8 mouse cellular contexts compared by ENCODE assay signal in genomic region chr13:98262636-98263457, GRCm38 (mm10). TPM values are rescaled to one million over a fixed set of nuclear protein-coding genes. Genes with fewer than 3 reads are reported as not detected.
DNase-seq lines count a peak whose midpoint lies in the region; ATAC-seq and TF ChIP-seq lines count a peak whose summit lies in the region.

Gene Utp15 (minus strand): TSS chr13:98263041.
Gene Ankra2 (plus strand): TSS chr13:98263074.

- H3K27me3 ChIP-seq in embryonic facial prominence, embryonic 15.5 days: no peaks in the 10 kb centered on the region
- no peaks in the 10 kb centered on the region for H3K27me3 ChIP-seq in limb, embryonic 14.5 days (ENCODE audit: control insufficient read depth, insufficient read depth, low read length)
- no peaks in the 10 kb centered on the region for H3K27me3 ChIP-seq in midbrain, postnatal 0 days (ENCODE audit: insufficient read depth, low read length)

- H3K9me3 ChIP-seq in embryonic facial prominence, embryonic 15.5 days (replicated peaks): no peaks in the 10 kb centered on the region
- no peaks in the 10 kb centered on the region for H3K9me3 ChIP-seq in limb, embryonic 14.5 days (ENCODE audit: control insufficient read depth, low read length)
- no peaks in the 10 kb centered on the region for H3K9me3 ChIP-seq in midbrain, postnatal 0 days (ENCODE audit: low read length)

- peaks cover 24% of the 10 kb centered on the region for H3K36me3 ChIP-seq in embryonic facial prominence, embryonic 15.5 days
- peaks cover 23% of the 10 kb centered on the region for H3K36me3 ChIP-seq in limb, embryonic 14.5 days (ENCODE audit: control insufficient read depth, insufficient read depth, low read length)
- H3K36me3 ChIP-seq in midbrain, postnatal 0 days (ENCODE audit: insufficient read depth, low read length): peaks cover 8% of the 10 kb centered on the region; the same call in 1 of the 2 replicates

- peak within 1 kb of the TSS; percentile 72 for H3K27ac ChIP-seq in bone marrow, adult 2 months (ENCODE audit: control insufficient read depth, insufficient read depth, low read depth, low read length, poor library complexity)
- peak within 1 kb of the TSS; percentile 94 for H3K27ac ChIP-seq in embryonic facial prominence, embryonic 15.5 days (replicated peaks)
- peak within 1 kb of the TSS; percentile 76 for H3K27ac ChIP-seq in limb, embryonic 14.5 days (replicated peaks; ENCODE audit: low read depth, low read length)
- H3K27ac ChIP-seq in midbrain, postnatal 0 days (ENCODE audit: low read depth, low read length): peak within 1 kb of the TSS; percentile 94

- no peaks in the 10 kb centered on the region for H3K4me1 ChIP-seq in bone marrow, adult 2 months (ENCODE audit: control insufficient read depth, insufficient read depth, low read length)
- H3K4me1 ChIP-seq in embryonic facial prominence, embryonic 15.5 days: peaks cover 17% of the 10 kb centered on the region
- peaks cover 15% of the 10 kb centered on the region for H3K4me1 ChIP-seq in limb, embryonic 14.5 days (ENCODE audit: control insufficient read depth, insufficient read depth, low read length)
- H3K4me1 ChIP-seq in midbrain, postnatal 0 days (ENCODE audit: insufficient read depth, low read length): peaks cover 4% of the 10 kb centered on the region; the same call in 1 of the 2 replicates

- H3K4me3 ChIP-seq in bone marrow, adult 2 months (replicated peaks; ENCODE audit: control insufficient read depth, low read depth, low read length): peak within 1 kb of the TSS; percentile 91
- H3K4me3 ChIP-seq in embryonic facial prominence, embryonic 15.5 days (replicated peaks): peak within 1 kb of the TSS; percentile 95
- H3K4me3 ChIP-seq in limb, embryonic 14.5 days (replicated peaks; ENCODE audit: low read length): peak within 1 kb of the TSS; percentile 64
- H3K4me3 ChIP-seq in midbrain, postnatal 0 days (ENCODE audit: low read depth, low read length): peak within 1 kb of the TSS; percentile 93

- WGBS in bone marrow, adult 2 months: under 1% methylated on average over 71 of the region's 71 CpGs
- under 1% methylated on average over 71 of the region's 71 CpGs for WGBS in embryonic facial prominence, embryonic 15.5 days
- WGBS in limb, embryonic 14.5 days: under 1% methylated on average over 68 of the region's 71 CpGs
- under 1% methylated on average over 70 of the region's 71 CpGs for WGBS in midbrain, postnatal 0 days

- peak within 1 kb of the TSS; percentile 80 for H3K9ac ChIP-seq in embryonic facial prominence, embryonic 15.5 days
- peak within 1 kb of the TSS; percentile 74 for H3K9ac ChIP-seq in limb, embryonic 14.5 days (ENCODE audit: low read depth, low read length, severe bottlenecking)
- peak within 1 kb of the TSS; percentile 92 for H3K9ac ChIP-seq in midbrain, postnatal 0 days (replicated peaks; ENCODE audit: low read length, poor library complexity, severe bottlenecking)

- H3K4me2 ChIP-seq in embryonic facial prominence, embryonic 15.5 days (replicated peaks): peak within 1 kb of the TSS; percentile 73
- peak within 1 kb of the TSS; percentile 79 for H3K4me2 ChIP-seq in limb, embryonic 14.5 days (replicated peaks; ENCODE audit: low read depth, low read length, severe bottlenecking)
- H3K4me2 ChIP-seq in midbrain, postnatal 0 days (ENCODE audit: low read depth, low read length, poor library complexity, severe bottlenecking): peak within 1 kb of the TSS; percentile 81

- TF ChIP-seq CTCF in bone marrow, adult 2 months (IDR thresholded peaks at IDR 0.05; ENCODE audit: control insufficient read depth, insufficient read depth, low read length): no peak
- no peak for TF ChIP-seq CTCF in midbrain, postnatal 0 days (IDR thresholded peaks at IDR 0.05)

- TF ChIP-seq POLR2A in bone marrow, adult 2 months (IDR thresholded peaks at IDR 0.05; ENCODE audit: borderline replicate concordance, control insufficient read depth, low read depth, low read length): peak; percentile 75
- TF ChIP-seq POLR2A in limb, embryonic 14.5 days (IDR thresholded peaks at IDR 0.05; ENCODE audit: borderline replicate concordance, extremely low read depth, insufficient read depth, insufficient read length): peak; percentile 43; the same call in 1 of the 2 replicates

- DNase-seq in 416B (ENCODE audit: low read depth): peak; percentile 98
- peak; percentile 97 for DNase-seq in heart, adult 8-10 months (ENCODE audit: low spot score)
- DNase-seq in kidney, adult 9 months: peak; percentile 99
- DNase-seq in limb, embryonic 14.5 days (ENCODE audit: low spot score): peak; percentile 98
- DNase-seq in midbrain, postnatal 0 days (ENCODE audit: low spot score): peak; percentile 99
- DNase-seq in spleen, postnatal 14 days (ENCODE audit: low spot score in 2 of 2): peak; percentile 94 to 96

- ATAC-seq in embryonic facial prominence, embryonic 15.5 days (ENCODE audit: insufficient number of reproducible peaks, low FRiP score, low TSS enrichment, low read depth): peak; percentile 98
- peak; percentile 99 for ATAC-seq in limb, embryonic 14.5 days (ENCODE audit: low FRiP score, low read depth)
- peak; percentile 100 for ATAC-seq in midbrain, postnatal 0 days (ENCODE audit: low FRiP score)

RNA-seq across cellular contexts. Expression of gene Utp15, which starts in this region (rescaled TPM):
- polyA plus RNA-seq in bone marrow, adult 2 months (2011; ENCODE audit: insufficient read depth, insufficient read length, low replicate concordance, missing spikeins): 3.9 and 12.0 TPM in 2 replicates
- 25.9 and 27.0 TPM in 2 replicates for polyA plus RNA-seq in embryonic facial prominence, embryonic 15.5 days (2015; fragmentation: Nextera tagmentation; extraction: Ambion mirVana)
- total RNA-seq in heart, adult 8-10 months (2022): 1 to 10 TPM; 5.5 to 6.9 (median 5.9) TPM
- polyA plus RNA-seq in limb, embryonic 14.5 days (2012; rRNA removed): 19.2 and 20.6 TPM in 2 replicates
- 25.3 and 27.6 TPM in 2 replicates for polyA plus RNA-seq in limb, embryonic 14.5 days (2014; fragmentation: Nextera tagmentation; extraction: Ambion mirVana)
- 24.7 and 35.2 TPM in 2 replicates for total RNA-seq in midbrain, postnatal 0 days (2014; rRNA removed)
- 24.1 and 26.0 TPM in 2 replicates for polyA plus RNA-seq in midbrain, postnatal 0 days (2015; fragmentation: Nextera tagmentation; extraction: Ambion mirVana)

RNA-seq across cellular contexts. Expression of gene Ankra2, which starts in this region (rescaled TPM):
- 7.7 and 9.3 TPM in 2 replicates for polyA plus RNA-seq in bone marrow, adult 2 months (2011; ENCODE audit: insufficient read depth, insufficient read length, low replicate concordance, missing spikeins)
- polyA plus RNA-seq in embryonic facial prominence, embryonic 15.5 days (2015; fragmentation: Nextera tagmentation; extraction: Ambion mirVana): 25.7 and 27.3 TPM in 2 replicates
- total RNA-seq in heart, adult 8-10 months (2022): 10 to 100 TPM; 34.2 to 49.4 (median 44.5) TPM
- polyA plus RNA-seq in limb, embryonic 14.5 days (2012; rRNA removed): 32.3 and 39.7 TPM in 2 replicates
- 30.8 and 31.7 TPM in 2 replicates for polyA plus RNA-seq in limb, embryonic 14.5 days (2014; fragmentation: Nextera tagmentation; extraction: Ambion mirVana)
- 81.8 and 102 TPM in 2 replicates for total RNA-seq in midbrain, postnatal 0 days (2014; rRNA removed)
- 102 and 109 TPM in 2 replicates for polyA plus RNA-seq in midbrain, postnatal 0 days (2015; fragmentation: Nextera tagmentation; extraction: Ambion mirVana)

Comparison
In these comparisons a context has a peak if more than half of its experiments do, and no peak if none do; other contexts are left out.
1. Peak in every context shown above with its lines: DNase-seq, ATAC-seq, H3K4me3 ChIP-seq and H3K27ac ChIP-seq.